Mouse (Mus musculus): ENCODE measurements at regions not wholly inside any gene's neighbourhood (a gene's known extent, or its start where the extent isn't known, plus 50 kb on each side); places are given as distances from the start of the nearest gene placed in this dataset.

DNA sequence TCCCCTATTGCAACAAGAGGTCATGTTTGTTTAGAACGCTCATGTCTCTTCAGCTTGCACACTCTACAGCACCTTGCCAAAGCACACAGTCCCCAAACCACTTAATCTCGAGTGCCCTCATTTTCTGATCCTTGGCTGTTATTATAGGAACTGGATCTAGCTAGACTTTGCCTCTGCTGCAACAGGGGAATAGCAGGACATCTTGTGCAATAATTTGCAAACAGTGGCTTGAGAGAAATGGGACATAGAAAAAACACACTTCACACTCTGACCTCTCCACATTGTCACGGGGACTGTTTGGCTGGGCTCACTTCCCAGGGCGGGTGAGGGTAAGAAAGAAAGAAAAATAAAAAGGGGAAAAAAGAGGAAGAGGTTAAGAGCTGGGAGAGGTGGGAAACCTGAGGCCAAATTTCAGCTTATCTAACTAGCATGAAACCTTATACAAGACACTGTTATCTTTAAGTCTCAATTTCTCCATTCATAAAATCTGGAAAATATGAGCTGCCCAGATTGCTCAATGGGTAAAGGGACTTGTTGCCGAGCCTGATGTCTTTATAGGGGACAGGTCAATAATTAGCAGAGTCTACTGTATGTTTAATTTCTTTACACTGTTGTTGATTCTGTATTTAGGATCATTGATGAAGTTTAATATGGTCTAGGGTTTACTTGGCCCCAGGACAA is 356.0 kb downstream of the Ankrd50 start:
- Histone ChIP-seq H3K9ac (ENCODE audit: low read depth, low read length) (no peak overlapping the region), H3K4me3 (ENCODE audit: low read depth, low read length) (no peak overlapping the region), H3K9me3 (ENCODE audit: control insufficient read depth) (no peaks in the 10 kb centered on the region), H3K4me1 (replicated peaks; ENCODE audit: control insufficient read depth, insufficient read depth, low read length) (0 out of 2 replicates have a peak, but pooled peaks cover 3% of the 10 kb centered on the region), H3K36me3 (ENCODE audit: control insufficient read depth, insufficient read depth) (no peaks in the 10 kb centered on the region), H3K27me3 (replicated peaks; ENCODE audit: control insufficient read depth, insufficient read depth, low read length) (no peaks in the 10 kb centered on the region), H3K4me2 (replicated peaks; ENCODE audit: low read depth) (no peak overlapping the region), H3K27ac (ENCODE audit: low read depth, low read length) (no peak overlapping the region)
- 35% methylated on average over 5 of the region's 5 CpGs for WGBS
- peak; percentile 75 for ATAC-seq
- no peak for TF ChIP-seq CTCF (IDR thresholded peaks at IDR 0.05; ENCODE audit: low read depth)

DNA sequence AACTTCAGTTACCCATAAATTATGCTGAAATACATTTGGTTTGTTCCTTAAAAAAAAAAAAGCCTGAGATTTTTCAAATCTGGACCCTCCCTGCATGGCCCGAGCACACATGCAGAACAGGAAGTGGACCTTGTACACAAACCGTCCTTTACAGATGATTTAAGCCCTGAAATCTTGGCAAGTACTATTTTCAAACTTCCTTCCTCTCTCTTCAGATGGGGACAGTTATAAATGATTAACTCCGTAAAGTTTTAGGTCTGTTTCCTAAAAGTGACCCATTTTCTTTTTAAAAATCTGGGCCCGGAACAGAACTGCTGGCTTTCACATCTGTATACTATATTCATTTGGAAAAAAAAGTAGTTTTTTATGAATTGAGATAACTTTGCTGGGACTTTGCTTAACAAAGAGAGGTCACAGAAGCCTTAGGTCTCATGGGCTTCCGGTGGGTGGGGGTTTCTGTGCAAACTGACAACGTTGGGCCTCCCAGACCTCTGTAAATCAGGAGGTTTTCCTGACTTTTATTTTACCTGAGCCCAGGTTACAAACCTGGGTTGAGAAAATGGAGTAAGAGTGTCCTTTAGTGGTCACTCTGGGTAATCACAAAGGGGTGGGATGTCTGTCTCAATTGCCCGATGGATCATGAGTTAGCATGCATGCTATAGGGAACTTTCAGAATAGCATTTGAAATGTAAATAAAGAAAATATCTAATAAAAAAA is 368.4 kb downstream of the Ankrd50 start:
- 9% methylated on average over 7 of the region's 7 CpGs for WGBS
- peak; percentile 85 for ATAC-seq
- Histone ChIP-seq H3K27ac (ENCODE audit: low read depth, low read length) (peak overlapping the region; percentile 50; the same call in 1 of the 2 replicates), H3K9me3 (ENCODE audit: control insufficient read depth) (no peaks in the 10 kb centered on the region), H3K36me3 (ENCODE audit: control insufficient read depth, insufficient read depth) (no peaks in the 10 kb centered on the region), H3K27me3 (replicated peaks; ENCODE audit: control insufficient read depth, insufficient read depth, low read length) (no peaks in the 10 kb centered on the region), H3K4me2 (replicated peaks; ENCODE audit: low read depth) (no peak overlapping the region; the same call in 1 of the 2 replicates), H3K9ac (ENCODE audit: low read depth, low read length) (no peak overlapping the region), H3K4me3 (ENCODE audit: low read depth, low read length) (no peak overlapping the region), H3K4me1 (replicated peaks; ENCODE audit: control insufficient read depth, insufficient read depth, low read length) (0 out of 2 replicates have a peak, but pooled peaks cover 3% of the 10 kb centered on the region)
- TF ChIP-seq CTCF (IDR thresholded peaks at IDR 0.05; ENCODE audit: low read depth) = peak; percentile 66

DNA sequence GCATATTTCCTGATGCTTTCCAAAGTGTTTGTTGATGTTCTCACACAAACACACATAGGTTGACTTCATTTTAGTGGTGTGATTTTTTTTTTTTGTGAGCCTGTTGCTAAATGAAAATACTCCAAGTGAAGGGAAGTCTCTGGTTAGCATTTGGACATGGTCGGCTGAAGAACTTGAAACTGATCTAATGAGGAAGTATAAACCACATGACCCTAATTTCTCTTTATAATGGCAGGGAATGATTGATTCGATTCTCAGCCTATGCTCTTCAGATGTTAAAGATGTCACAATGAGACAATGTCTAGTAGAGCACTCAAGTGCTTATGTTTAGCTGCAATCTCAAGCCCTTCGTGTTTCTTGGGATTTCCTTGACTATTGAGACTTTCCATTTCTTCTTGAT is 372.1 kb downstream of the Ankrd50 start:
- Histone ChIP-seq H3K27me3 (replicated peaks; ENCODE audit: control insufficient read depth, insufficient read depth, low read length) (no peaks in the 10 kb centered on the region), H3K4me3 (ENCODE audit: low read depth, low read length) (no peak overlapping the region), H3K27ac (ENCODE audit: low read depth, low read length) (no peak overlapping the region), H3K9me3 (ENCODE audit: control insufficient read depth) (no peaks in the 10 kb centered on the region), H3K36me3 (ENCODE audit: control insufficient read depth, insufficient read depth) (no peaks in the 10 kb centered on the region), H3K4me2 (replicated peaks; ENCODE audit: low read depth) (no peak overlapping the region), H3K4me1 (replicated peaks; ENCODE audit: control insufficient read depth, insufficient read depth, low read length) (0 out of 2 replicates have a peak, but pooled peaks cover 3% of the 10 kb centered on the region), H3K9ac (ENCODE audit: low read depth, low read length) (no peak overlapping the region)
- WGBS = 81% methylated on average over 3 of the region's 3 CpGs
- no peak for ATAC-seq
- TF ChIP-seq CTCF (IDR thresholded peaks at IDR 0.05; ENCODE audit: low read depth) = no peak

DNA sequence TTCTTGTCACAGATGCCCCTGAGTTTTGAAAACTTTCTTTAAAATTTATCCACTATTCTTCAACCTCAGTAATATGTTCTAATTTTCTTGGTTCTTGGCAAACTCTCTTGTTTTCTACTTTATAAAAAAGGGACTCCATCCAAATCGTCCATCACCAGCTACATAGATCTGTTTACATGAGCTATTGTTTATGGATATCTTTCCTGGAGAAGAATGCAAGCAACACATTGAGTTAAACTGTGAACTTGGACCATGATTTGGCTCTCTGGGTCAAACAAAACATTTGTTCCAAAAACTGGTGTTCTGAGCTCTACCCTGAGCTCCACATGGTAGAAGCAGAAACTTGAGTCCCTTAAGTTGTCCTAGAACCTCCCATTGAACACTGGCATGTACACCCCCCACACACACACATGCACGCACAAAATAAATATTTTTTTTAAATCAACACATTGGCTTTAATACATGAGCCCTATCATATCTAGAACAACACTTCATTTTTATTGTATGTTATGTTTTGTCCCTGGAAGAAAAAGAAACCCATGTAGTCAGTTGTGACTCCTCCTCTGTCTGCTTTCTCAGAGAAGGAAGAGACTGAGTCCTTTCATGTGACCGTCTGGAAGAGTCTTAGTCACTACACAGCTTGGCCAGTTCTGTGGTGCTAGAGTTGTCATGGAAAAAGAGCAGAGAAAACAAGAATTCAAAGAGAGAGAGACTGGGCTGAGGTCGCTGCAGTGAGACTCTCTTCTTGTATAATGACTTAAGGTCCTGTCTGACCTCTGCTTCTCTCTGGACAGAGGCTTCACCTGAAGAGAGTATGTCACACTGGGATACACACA is 379.4 kb downstream of the Ankrd50 start:
- Histone ChIP-seq H3K4me3 (ENCODE audit: low read depth, low read length) (no peak overlapping the region), H3K9me3 (ENCODE audit: control insufficient read depth) (no peaks in the 10 kb centered on the region), H3K27ac (ENCODE audit: low read depth, low read length) (no peak overlapping the region), H3K36me3 (ENCODE audit: control insufficient read depth, insufficient read depth) (no peaks in the 10 kb centered on the region), H3K9ac (ENCODE audit: low read depth, low read length) (no peak overlapping the region), H3K4me2 (replicated peaks; ENCODE audit: low read depth) (no peak overlapping the region), H3K27me3 (replicated peaks; ENCODE audit: control insufficient read depth, insufficient read depth, low read length) (no peaks in the 10 kb centered on the region), H3K4me1 (replicated peaks; ENCODE audit: control insufficient read depth, insufficient read depth, low read length) (no peaks in the 10 kb centered on the region)
- ATAC-seq = no peak
- WGBS = 67% methylated on average over 4 of the region's 4 CpGs
- no peak for TF ChIP-seq CTCF (IDR thresholded peaks at IDR 0.05; ENCODE audit: low read depth)

DNA sequence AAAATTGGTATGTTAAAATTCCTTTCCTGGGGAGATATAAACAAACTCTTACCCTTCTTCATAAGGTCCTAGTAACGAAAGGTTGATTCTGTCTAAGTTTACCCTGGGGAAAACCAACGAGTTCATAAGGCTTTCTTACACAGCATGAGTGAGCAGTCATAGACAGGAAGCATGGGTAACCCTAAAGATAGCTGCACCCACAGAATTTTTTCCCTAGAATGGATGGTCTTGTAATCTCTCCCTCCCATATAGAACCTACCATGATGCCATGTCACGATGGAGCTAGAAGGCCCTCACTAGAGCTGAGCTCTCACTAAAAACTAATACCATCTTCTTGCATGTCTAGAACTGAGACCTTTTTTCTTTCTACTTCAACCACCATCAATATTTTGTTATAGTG is 380.1 kb upstream of the Gm5148 start:
- ATAC-seq = no peak
- WGBS = 83% methylated on average over 3 of the region's 3 CpGs
- TF ChIP-seq CTCF (IDR thresholded peaks at IDR 0.05; ENCODE audit: low read depth) = no peak

DNA sequence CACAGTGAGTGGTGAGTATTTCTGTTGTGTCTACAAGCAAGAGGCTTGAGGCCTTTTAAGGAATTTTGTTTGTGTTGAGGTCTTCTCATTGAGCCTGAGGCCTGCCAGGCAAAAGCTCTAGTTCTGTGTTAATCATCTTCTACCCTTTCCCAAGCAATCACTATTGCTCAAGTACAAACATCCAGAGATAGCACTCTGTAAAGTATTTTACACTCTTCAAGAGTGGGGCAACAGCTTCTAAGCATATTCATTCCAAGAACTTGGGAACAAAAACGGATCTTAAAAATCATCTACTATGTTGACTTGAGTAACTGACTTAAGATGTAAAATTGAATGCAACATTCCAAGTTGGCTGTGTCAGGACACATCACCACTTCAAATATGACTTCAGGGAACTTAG is 378.7 kb upstream of the Gm5148 start:
- no peak for ATAC-seq
- WGBS = 73% methylated on average over 1 of the region's 1 CpGs
- no peak for TF ChIP-seq CTCF (IDR thresholded peaks at IDR 0.05; ENCODE audit: low read depth)
- Histone ChIP-seq H3K36me3 (ENCODE audit: control insufficient read depth, insufficient read depth) (no peaks in the 10 kb centered on the region), H3K4me3 (ENCODE audit: low read depth, low read length) (no peak overlapping the region), H3K27ac (ENCODE audit: low read depth, low read length) (no peak overlapping the region), H3K9ac (ENCODE audit: low read depth, low read length) (no peak overlapping the region), H3K27me3 (replicated peaks; ENCODE audit: control insufficient read depth, insufficient read depth, low read length) (no peaks in the 10 kb centered on the region), H3K9me3 (ENCODE audit: control insufficient read depth) (no peaks in the 10 kb centered on the region), H3K4me2 (replicated peaks; ENCODE audit: low read depth) (no peak overlapping the region), H3K4me1 (replicated peaks; ENCODE audit: control insufficient read depth, insufficient read depth, low read length) (no peaks in the 10 kb centered on the region)

More for the DNA sequence above, 380.1 kb upstream of the Gm5148 start:
- no peaks in the 10 kb centered on the region for H3K9me3 ChIP-seq (ENCODE audit: control insufficient read depth)
- H3K4me1 ChIP-seq (replicated peaks; ENCODE audit: control insufficient read depth, insufficient read depth, low read length) = no peaks in the 10 kb centered on the region
- H3K4me2 ChIP-seq (replicated peaks; ENCODE audit: low read depth) = no peak overlapping the region
- no peak overlapping the region for H3K27ac ChIP-seq (ENCODE audit: low read depth, low read length)
- no peak overlapping the region for H3K4me3 ChIP-seq (ENCODE audit: low read depth, low read length)
- H3K36me3 ChIP-seq (ENCODE audit: control insufficient read depth, insufficient read depth) = no peaks in the 10 kb centered on the region
- H3K9ac ChIP-seq (ENCODE audit: low read depth, low read length) = no peak overlapping the region
- no peaks in the 10 kb centered on the region for H3K27me3 ChIP-seq (replicated peaks; ENCODE audit: control insufficient read depth, insufficient read depth, low read length)
